Mouse (Mus musculus) heart, adult 2 months (tissue): ENCODE data around the gene Foxn3. TPM values are rescaled to one million over a fixed set of nuclear protein-coding genes. Genes with fewer than 3 reads are reported as not detected.
A peak's percentile ranks its signal among the peaks of the same experiment; 100 is the strongest.

ENCODE experiments used
- DNase-seq, 2 experiments: peaks; one replicate each; pipeline ENCODE4 v3.0.0; 2021
- H3K27ac ChIP-seq: fragments of 200-600 bp; 2 replicates; pipeline ENCODE4 v1.8.1; 2022
- H3K27me3 ChIP-seq: fragments of 200-500 bp; 2 replicates; pipeline ENCODE4 v1.6.1; 2012; ENCODE audit warnings: mild to moderate bottlenecking, low read length, inconsistent platforms, mixed read lengths; ENCODE audit not compliant: control insufficient read depth, insufficient read depth
- H3K36me3 ChIP-seq: fragments of 200-500 bp; 2 replicates; pipeline ENCODE4 v1.6.1; 2012; ENCODE audit warnings: low read length, inconsistent platforms; ENCODE audit not compliant: control insufficient read depth, insufficient read depth
- H3K4me1 ChIP-seq: fragments of 200-500 bp; 2 replicates; pipeline ENCODE4 v1.6.1; 2011; ENCODE audit warnings: low read length; ENCODE audit not compliant: control insufficient read depth, insufficient read depth
- H3K4me3 ChIP-seq: fragments of 200-600 bp; 2 replicates; pipeline ENCODE4 v1.8.1; 2022
- H3K79me2 ChIP-seq: fragments of 200-500 bp; replicated peaks from 2 replicates; pipeline ENCODE4 v1.6.1; 2012; ENCODE audit warnings: mild to moderate bottlenecking, inconsistent platforms, low read length, moderate library complexity, mixed read lengths; ENCODE audit not compliant: control insufficient read depth, insufficient read depth
- H3K9ac ChIP-seq: fragments of 200-500 bp; 2 replicates; pipeline ENCODE4 v1.6.1; 2012; ENCODE audit warnings: low read depth, mild to moderate bottlenecking, control low read depth, inconsistent platforms, low read length, mixed read lengths
- CTCF ChIP-seq: fragments of 200-600 bp; IDR thresholded peaks from 2 replicates; pipeline ENCODE4 v1.8.1; 2022; ENCODE audit warnings: antibody characterized with exemption, mild to moderate bottlenecking, moderate library complexity
- EP300 ChIP-seq: fragments of 200-500 bp; IDR thresholded peaks from 2 replicates; pipeline ENCODE4 v1.6.1; 2011; ENCODE audit warnings: low read depth, low read length, control low read depth; ENCODE audit not compliant: insufficient read depth
- POLR2A ChIP-seq: fragments of 200-500 bp; IDR thresholded peaks from 2 replicates; pipeline ENCODE4 v1.6.1; 2011; ENCODE audit warnings: mild to moderate bottlenecking, low read depth, low read length, control low read depth; ENCODE audit not compliant: insufficient read depth
- WGBS: fragments of 180-500 bp; shearing (Covaris S2); methylation state at CpG from one replicate; pipeline ENCODE4 v1.1.7; 2018; 5-methylcytosine and 5-hydroxymethylcytosine counted together
- intact Hi-C: fragments of 180-260 bp; cut with DNase I; formaldehyde crosslinking; loops from one replicate; pipeline ENCODE4 v1.15.1; 2025
- polyA plus RNA-seq: library from polyadenylated mRNA; depleted of rRNA; stranded (reverse); fragments of >200 nt; gene quantifications from 2 replicates; pipeline ENCODE4 v1.2.3, GENCODE M21; 2012
- total RNA-seq, 2 experiments: library from RNA; stranded (reverse); gene quantifications; 2 replicates each; pipeline ENCODE4 v1.2.3; 2021

Foxn3 gene
- total and polyA plus RNA-seq, 3 experiments: 28.1 to 117 (median 106) TPM

DNA sequence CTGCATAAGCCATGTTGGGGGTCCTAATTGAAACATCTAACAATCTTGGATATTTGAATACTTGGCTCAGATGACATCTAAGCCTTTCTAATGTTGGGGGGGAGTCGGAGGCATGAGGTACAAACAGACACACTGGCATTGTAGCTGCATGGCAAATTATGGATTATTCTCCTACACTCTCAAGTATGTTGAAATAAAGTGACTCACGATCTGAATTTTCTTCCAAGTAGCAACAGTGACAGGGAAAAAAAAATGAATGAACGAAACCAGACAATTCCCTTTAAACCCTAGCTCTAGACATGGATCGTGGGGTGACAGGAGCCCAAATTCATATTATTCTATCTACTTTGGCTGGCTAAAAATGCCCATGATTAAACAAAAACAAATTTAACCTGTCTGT lies 178.3 kb downstream of the Foxn3 start:
- Histone ChIP-seq H3K79me2 (peaks cover 10% of the 10 kb centered on the region), H3K36me3 (peaks cover 10% of the 10 kb centered on the region), H3K9ac (no peak overlapping the region), H3K4me1 (peaks cover 15% of the 10 kb centered on the region), H3K27ac (no peak overlapping the region; the same call in 1 of the 2 replicates), H3K4me3 (no peak overlapping the region), H3K27me3 (no peaks in the 10 kb centered on the region)
- DNase-seq: no peak
- WGBS: 80% methylated on average over 4 of the region's 4 CpGs
- intact Hi-C loops: no loop called here
- TF ChIP-seq EP300 (no peak), CTCF (no peak), POLR2A (no peak)

DNA sequence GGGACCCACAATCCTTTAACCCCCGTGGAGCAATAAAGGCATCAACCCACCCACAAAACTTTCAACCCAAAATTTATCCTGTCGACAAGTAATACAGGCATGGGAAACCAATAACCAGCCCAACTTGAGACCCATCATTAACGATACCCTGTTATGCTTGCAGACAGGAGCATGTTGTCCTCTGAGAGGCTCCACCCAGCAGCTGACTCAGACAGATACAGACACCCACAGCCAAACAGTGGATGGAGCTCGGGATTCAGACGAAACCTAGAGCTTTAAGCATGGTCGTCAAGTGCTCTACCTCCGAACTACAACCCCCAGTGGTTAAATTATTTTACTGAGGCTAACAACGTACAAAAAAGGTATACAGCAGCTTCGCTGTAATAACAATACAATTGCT lies 182.1 kb downstream of the Foxn3 start:
- WGBS: 82% methylated on average over 9 of the region's 9 CpGs
- TF ChIP-seq EP300: no peak
- TF ChIP-seq CTCF: no peak
- no peak for TF ChIP-seq POLR2A
- no peak overlapping the region for H3K9ac ChIP-seq
- intact Hi-C loops: no loop called here
- no peak for DNase-seq
- no peaks in the 10 kb centered on the region for H3K27me3 ChIP-seq
- H3K4me3 ChIP-seq: no peak overlapping the region
- peaks cover 8% of the 10 kb centered on the region for H3K79me2 ChIP-seq
- H3K4me1 ChIP-seq: peaks cover 16% of the 10 kb centered on the region
- no peak overlapping the region for H3K27ac ChIP-seq
- peaks cover 13% of the 10 kb centered on the region for H3K36me3 ChIP-seq

DNA sequence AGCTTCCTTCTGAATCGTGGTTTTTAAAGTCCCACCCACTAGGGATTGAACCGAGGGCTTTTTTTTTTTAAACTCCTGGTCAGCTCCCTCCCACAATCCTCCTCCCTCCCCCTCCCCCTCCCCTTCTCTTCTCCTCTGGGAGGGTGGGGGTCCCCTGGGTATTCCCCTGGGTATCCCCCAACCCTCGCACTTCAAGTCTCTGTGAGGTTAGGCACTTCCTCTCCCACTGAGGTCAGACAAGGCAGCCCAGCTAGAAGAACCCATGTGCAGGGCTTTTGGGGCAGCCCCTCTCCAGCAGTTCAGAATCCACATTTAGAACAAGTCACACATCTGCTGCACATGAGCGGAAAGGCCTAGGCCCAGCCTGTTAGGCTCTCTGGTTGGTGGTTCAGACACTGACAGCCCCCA lies 182.5 kb downstream of the Foxn3 start:
- 43% methylated on average over 4 of the region's 4 CpGs for WGBS
- Histone ChIP-seq H3K79me2 (peaks cover 8% of the 10 kb centered on the region), H3K27me3 (no peaks in the 10 kb centered on the region), H3K4me1 (peaks cover 14% of the 10 kb centered on the region), H3K4me3 (no peak overlapping the region), H3K27ac (no peak overlapping the region), H3K9ac (no peak overlapping the region), H3K36me3 (peaks cover 11% of the 10 kb centered on the region)
- DNase-seq: no peak
- intact Hi-C loops: no loop called here
- TF ChIP-seq EP300 (no peak), POLR2A (no peak), CTCF (no peak)

DNA sequence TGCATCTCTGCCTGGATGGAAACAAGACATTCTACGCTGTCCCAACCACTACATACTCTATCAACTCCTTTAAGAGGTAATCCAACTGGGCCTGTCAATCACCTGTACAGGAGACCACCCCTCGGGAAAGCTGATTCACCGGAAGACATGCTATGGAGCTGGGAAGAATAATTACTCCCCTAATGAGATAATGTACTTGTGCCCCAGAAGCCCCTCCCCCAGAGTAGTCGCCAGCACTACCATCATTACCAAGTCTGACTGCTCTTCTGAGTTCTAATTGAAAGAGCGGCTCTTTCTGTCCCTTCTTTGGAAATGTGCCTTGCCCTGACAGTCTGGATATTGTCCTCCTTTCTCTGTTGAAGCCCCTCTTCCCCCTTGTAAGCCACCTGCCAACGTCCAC lies 183.3 kb downstream of the Foxn3 start:
- TF ChIP-seq CTCF: no peak
- Histone ChIP-seq H3K27me3 (no peaks in the 10 kb centered on the region), H3K27ac (no peak overlapping the region), H3K36me3 (peaks cover 4% of the 10 kb centered on the region), H3K4me3 (no peak overlapping the region), H3K9ac (no peak overlapping the region), H3K4me1 (peaks cover 14% of the 10 kb centered on the region), H3K79me2 (peaks cover 8% of the 10 kb centered on the region)
- no peak for DNase-seq
- intact Hi-C loops: no loop called here
- 93% methylated on average over 6 of the region's 6 CpGs for WGBS

DNA sequence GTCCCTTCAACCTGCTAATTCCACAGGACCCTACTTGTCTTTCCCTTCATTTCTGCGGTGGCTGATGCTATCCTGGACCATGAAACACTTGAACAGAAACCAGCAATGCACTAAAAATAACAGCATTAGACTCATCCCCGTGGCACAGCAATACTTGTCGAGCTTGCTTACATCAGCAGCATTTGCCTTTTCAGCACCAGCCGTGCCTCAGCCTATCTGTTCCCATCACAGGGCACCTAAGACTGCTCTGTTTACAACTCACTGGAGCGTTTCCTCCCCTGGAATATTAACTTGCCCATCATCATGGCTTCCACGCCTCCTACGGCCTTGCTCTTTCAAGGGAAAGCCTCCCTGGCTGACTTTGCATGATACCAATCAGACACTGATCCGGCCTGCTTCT lies 185.1 kb downstream of the Foxn3 start:
- WGBS: 55% methylated on average over 8 of the region's 8 CpGs
- H3K4me3 ChIP-seq: no peak overlapping the region
- no peak for DNase-seq
- peaks cover 5% of the 10 kb centered on the region for H3K79me2 ChIP-seq
- H3K36me3 ChIP-seq: peaks cover 5% of the 10 kb centered on the region
- H3K27ac ChIP-seq: 0 out of 2 replicates have a peak overlapping the region, but pooled peaks have one; percentile 9
- no peaks in the 10 kb centered on the region for H3K27me3 ChIP-seq
- TF ChIP-seq CTCF: no peak
- TF ChIP-seq POLR2A: no peak
- intact Hi-C loops: no loop called here
- H3K4me1 ChIP-seq: peaks cover 18% of the 10 kb centered on the region
- no peak overlapping the region for H3K9ac ChIP-seq

DNA sequence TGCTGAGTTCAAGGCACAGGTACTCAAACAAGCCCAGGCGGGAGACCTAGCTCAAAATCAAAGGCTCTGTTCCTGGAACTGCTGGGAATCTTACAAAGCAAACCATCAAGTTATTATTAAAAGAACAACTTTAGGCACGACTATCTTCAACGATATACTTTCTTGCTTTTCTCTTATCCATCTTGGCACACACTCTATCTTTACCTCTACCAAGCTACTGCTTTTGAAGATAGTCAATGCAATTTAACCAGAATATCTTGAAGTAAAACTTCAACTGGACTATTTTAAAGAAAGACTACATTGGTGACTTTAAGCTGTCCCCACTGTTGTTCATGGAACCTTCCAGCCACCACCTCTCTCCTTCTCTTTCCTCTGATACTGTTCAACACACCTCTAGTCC lies 185.7 kb downstream of the Foxn3 start:
- Histone ChIP-seq H3K36me3 (peaks cover 5% of the 10 kb centered on the region), H3K9ac (no peak overlapping the region), H3K79me2 (peaks cover 5% of the 10 kb centered on the region), H3K4me1 (peaks cover 18% of the 10 kb centered on the region), H3K27ac (peak overlapping the region; percentile 23; the same call in 1 of the 2 replicates), H3K4me3 (no peak overlapping the region), H3K27me3 (no peaks in the 10 kb centered on the region)
- DNase-seq: no peak
- TF ChIP-seq EP300: no peak
- TF ChIP-seq CTCF: no peak
- TF ChIP-seq POLR2A: no peak
- intact Hi-C loops: no loop called here
- WGBS: 63% methylated on average over 3 of the region's 3 CpGs
